Mouse (Mus musculus): ENCODE measurements at regions not wholly inside any gene's neighbourhood (a gene's known extent, or its start where the extent isn't known, plus 50 kb on each side); places are given as distances from the start of the nearest gene placed in this dataset.
A peak's percentile ranks its signal among the peaks of the same experiment; 100 is the strongest.

- Histone ChIP-seq H3K9ac (ENCODE audit: low read depth, low read length) (no peak overlapping the region), H3K4me3 (ENCODE audit: low read depth, low read length) (no peak overlapping the region), H3K36me3 (ENCODE audit: control insufficient read depth, insufficient read depth, low read length) (no peaks in the 10 kb centered on the region), H3K27ac (ENCODE audit: low read depth, low read length) (no peak overlapping the region), H3K9me3 (replicated peaks; ENCODE audit: control insufficient read depth, low read length) (no peaks in the 10 kb centered on the region), H3K4me2 (no peak overlapping the region), H3K27me3 (ENCODE audit: control insufficient read depth, insufficient read depth, low read length) (no peaks in the 10 kb centered on the region), H3K4me1 (ENCODE audit: control insufficient read depth, insufficient read depth, low read length) (no peaks in the 10 kb centered on the region)
- 86% methylated on average over 9 of the region's 9 CpGs for WGBS (ENCODE audit: insufficient replicate concordance)
- ATAC-seq (replicated peaks; ENCODE audit: insufficient number of reproducible peaks, low FRiP score, low TSS enrichment) = no peak
These were observed 151.3 kb upstream of the Plxna4 start for GRCm38 (mm10) chr6:32739162-32739745.

GRCm38 (mm10) chr6:32728706-32729105 is 140.7 kb upstream of the Plxna4 start:
- Histone ChIP-seq H3K36me3 (ENCODE audit: control insufficient read depth, insufficient read depth, low read length) (no peaks in the 10 kb centered on the region), H3K4me3 (ENCODE audit: low read depth, low read length) (no peak overlapping the region), H3K27ac (ENCODE audit: low read depth, low read length) (0 out of 2 replicates have a peak overlapping the region, but pooled peaks have one; percentile 37), H3K4me1 (ENCODE audit: control insufficient read depth, insufficient read depth, low read length) (0 out of 2 replicates have a peak, but pooled peaks cover 7% of the 10 kb centered on the region), H3K9me3 (replicated peaks; ENCODE audit: control insufficient read depth, low read length) (no peaks in the 10 kb centered on the region), H3K4me2 (no peak overlapping the region), H3K27me3 (ENCODE audit: control insufficient read depth, insufficient read depth, low read length) (no peaks in the 10 kb centered on the region), H3K9ac (ENCODE audit: low read depth, low read length) (no peak overlapping the region)
- 8% methylated on average over 2 of the region's 2 CpGs for WGBS (ENCODE audit: insufficient replicate concordance)
- no peak for ATAC-seq (replicated peaks; ENCODE audit: insufficient number of reproducible peaks, low FRiP score, low TSS enrichment)

GRCm38 (mm10) chr6:32726571-32726970 is 138.6 kb upstream of the Plxna4 start:
- ATAC-seq (replicated peaks; ENCODE audit: insufficient number of reproducible peaks, low FRiP score, low TSS enrichment) = no peak
- Histone ChIP-seq H3K9ac (ENCODE audit: low read depth, low read length) (no peak overlapping the region), H3K9me3 (replicated peaks; ENCODE audit: control insufficient read depth, low read length) (no peaks in the 10 kb centered on the region), H3K36me3 (ENCODE audit: control insufficient read depth, insufficient read depth, low read length) (no peaks in the 10 kb centered on the region), H3K4me3 (ENCODE audit: low read depth, low read length) (no peak overlapping the region), H3K27me3 (ENCODE audit: control insufficient read depth, insufficient read depth, low read length) (no peaks in the 10 kb centered on the region), H3K4me1 (ENCODE audit: control insufficient read depth, insufficient read depth, low read length) (0 out of 2 replicates have a peak, but pooled peaks cover 7% of the 10 kb centered on the region), H3K4me2 (no peak overlapping the region), H3K27ac (ENCODE audit: low read depth, low read length) (no peak overlapping the region)

GRCm38 (mm10) chr6:32717860-32718259 is 129.9 kb upstream of the Plxna4 start:
- Histone ChIP-seq H3K27me3 (ENCODE audit: control insufficient read depth, insufficient read depth, low read length) (no peaks in the 10 kb centered on the region), H3K4me1 (ENCODE audit: control insufficient read depth, insufficient read depth, low read length) (no peaks in the 10 kb centered on the region), H3K9me3 (replicated peaks; ENCODE audit: control insufficient read depth, low read length) (no peaks in the 10 kb centered on the region), H3K27ac (ENCODE audit: low read depth, low read length) (no peak overlapping the region), H3K4me3 (ENCODE audit: low read depth, low read length) (no peak overlapping the region), H3K4me2 (no peak overlapping the region), H3K36me3 (ENCODE audit: control insufficient read depth, insufficient read depth, low read length) (no peaks in the 10 kb centered on the region), H3K9ac (ENCODE audit: low read depth, low read length) (no peak overlapping the region)
- no peak for ATAC-seq (replicated peaks; ENCODE audit: insufficient number of reproducible peaks, low FRiP score, low TSS enrichment)
- 62% methylated on average over 5 of the region's 5 CpGs for WGBS (ENCODE audit: insufficient replicate concordance)

- no peak overlapping the region for H3K27ac ChIP-seq (ENCODE audit: low read depth, low read length)
- ATAC-seq (replicated peaks; ENCODE audit: insufficient number of reproducible peaks, low FRiP score, low TSS enrichment) = no peak
- H3K9ac ChIP-seq (ENCODE audit: low read depth, low read length) = no peak overlapping the region
- no peaks in the 10 kb centered on the region for H3K9me3 ChIP-seq (replicated peaks; ENCODE audit: control insufficient read depth, low read length)
- H3K4me3 ChIP-seq (ENCODE audit: low read depth, low read length) = no peak overlapping the region
- H3K4me1 ChIP-seq (ENCODE audit: control insufficient read depth, insufficient read depth, low read length) = no peaks in the 10 kb centered on the region
- H3K27me3 ChIP-seq (ENCODE audit: control insufficient read depth, insufficient read depth, low read length) = peaks cover 3% of the 10 kb centered on the region; the same call in 1 of the 2 replicates
- WGBS (ENCODE audit: insufficient replicate concordance) = 73% methylated on average over 1 of the region's 1 CpGs
- H3K36me3 ChIP-seq (ENCODE audit: control insufficient read depth, insufficient read depth, low read length) = no peaks in the 10 kb centered on the region
- no peak overlapping the region for H3K4me2 ChIP-seq
These were observed 127.1 kb upstream of the Plxna4 start for GRCm38 (mm10) chr6:32715137-32715536.

GRCm38 (mm10) chr6:32710208-32710607 is 122.2 kb upstream of the Plxna4 start:
- Histone ChIP-seq H3K9me3 (replicated peaks; ENCODE audit: control insufficient read depth, low read length) (no peaks in the 10 kb centered on the region), H3K36me3 (ENCODE audit: control insufficient read depth, insufficient read depth, low read length) (no peaks in the 10 kb centered on the region), H3K4me1 (ENCODE audit: control insufficient read depth, insufficient read depth, low read length) (no peaks in the 10 kb centered on the region), H3K4me2 (no peak overlapping the region), H3K27me3 (ENCODE audit: control insufficient read depth, insufficient read depth, low read length) (peaks cover 3% of the 10 kb centered on the region; the same call in 1 of the 2 replicates), H3K4me3 (ENCODE audit: low read depth, low read length) (no peak overlapping the region), H3K9ac (ENCODE audit: low read depth, low read length) (no peak overlapping the region), H3K27ac (ENCODE audit: low read depth, low read length) (no peak overlapping the region)
- no peak for ATAC-seq (replicated peaks; ENCODE audit: insufficient number of reproducible peaks, low FRiP score, low TSS enrichment)
- WGBS (ENCODE audit: insufficient replicate concordance) = 8% methylated on average over 10 of the region's 10 CpGs

- no peak for ATAC-seq (replicated peaks; ENCODE audit: insufficient number of reproducible peaks, low FRiP score, low TSS enrichment)
- H3K36me3 ChIP-seq (ENCODE audit: control insufficient read depth, insufficient read depth, low read length) = no peaks in the 10 kb centered on the region
- no peak overlapping the region for H3K4me3 ChIP-seq (ENCODE audit: low read depth, low read length)
- H3K27ac ChIP-seq (ENCODE audit: low read depth, low read length) = no peak overlapping the region
- peaks cover 3% of the 10 kb centered on the region; the same call in 1 of the 2 replicates for H3K27me3 ChIP-seq (ENCODE audit: control insufficient read depth, insufficient read depth, low read length)
- H3K9ac ChIP-seq (ENCODE audit: low read depth, low read length) = no peak overlapping the region
- H3K4me1 ChIP-seq (ENCODE audit: control insufficient read depth, insufficient read depth, low read length) = no peaks in the 10 kb centered on the region
- 82% methylated on average over 8 of the region's 8 CpGs for WGBS (ENCODE audit: insufficient replicate concordance)
- no peaks in the 10 kb centered on the region for H3K9me3 ChIP-seq (replicated peaks; ENCODE audit: control insufficient read depth, low read length)
- no peak overlapping the region for H3K4me2 ChIP-seq
These were observed 121.6 kb upstream of the Plxna4 start for GRCm38 (mm10) chr6:32709566-32709965.

- WGBS (ENCODE audit: insufficient replicate concordance) = 51% methylated on average over 1 of the region's 1 CpGs
- H3K9me3 ChIP-seq (replicated peaks; ENCODE audit: control insufficient read depth, low read length) = no peaks in the 10 kb centered on the region
These were observed 119.4 kb upstream of the Plxna4 start for GRCm38 (mm10) chr6:32707417-32707816.

GRCm38 (mm10) chr6:32706376-32706775 is 118.4 kb upstream of the Plxna4 start:
- H3K9me3 ChIP-seq (replicated peaks; ENCODE audit: control insufficient read depth, low read length) = no peaks in the 10 kb centered on the region
- 63% methylated on average over 1 of the region's 1 CpGs for WGBS (ENCODE audit: insufficient replicate concordance)
- no peak for ATAC-seq (replicated peaks; ENCODE audit: insufficient number of reproducible peaks, low FRiP score, low TSS enrichment)
- H3K36me3 ChIP-seq (ENCODE audit: control insufficient read depth, insufficient read depth, low read length) = no peaks in the 10 kb centered on the region
- no peak overlapping the region for H3K27ac ChIP-seq (ENCODE audit: low read depth, low read length)
- H3K4me2 ChIP-seq = no peak overlapping the region
- peaks cover 3% of the 10 kb centered on the region; the same call in 1 of the 2 replicates for H3K27me3 ChIP-seq (ENCODE audit: control insufficient read depth, insufficient read depth, low read length)
- no peak overlapping the region for H3K9ac ChIP-seq (ENCODE audit: low read depth, low read length)
- no peaks in the 10 kb centered on the region for H3K4me1 ChIP-seq (ENCODE audit: control insufficient read depth, insufficient read depth, low read length)
- no peak overlapping the region for H3K4me3 ChIP-seq (ENCODE audit: low read depth, low read length)

More at GRCm38 (mm10) chr6:32707417-32707816, 119.4 kb upstream of the Plxna4 start:
- ATAC-seq (replicated peaks; ENCODE audit: insufficient number of reproducible peaks, low FRiP score, low TSS enrichment) = no peak
- Histone ChIP-seq H3K27ac (ENCODE audit: low read depth, low read length) (no peak overlapping the region), H3K4me2 (no peak overlapping the region), H3K9ac (ENCODE audit: low read depth, low read length) (no peak overlapping the region), H3K4me1 (ENCODE audit: control insufficient read depth, insufficient read depth, low read length) (no peaks in the 10 kb centered on the region), H3K36me3 (ENCODE audit: control insufficient read depth, insufficient read depth, low read length) (no peaks in the 10 kb centered on the region), H3K4me3 (ENCODE audit: low read depth, low read length) (no peak overlapping the region), H3K27me3 (ENCODE audit: control insufficient read depth, insufficient read depth, low read length) (peaks cover 3% of the 10 kb centered on the region; the same call in 1 of the 2 replicates)

Data from heart, embryonic 11.5 days (tissue).